Mouse (Mus musculus): Measurements from ENCODE around the gene Stab1. TPM values are rescaled to one million over a fixed set of nuclear protein-coding genes. Genes with fewer than 3 reads are reported as not detected.
A peak's percentile ranks its signal among the peaks of the same experiment; 100 is the strongest.

Gene Stab1
- polyA plus RNA-seq, 1 experiment from 2014 or later: 12.9 TPM

DNA sequence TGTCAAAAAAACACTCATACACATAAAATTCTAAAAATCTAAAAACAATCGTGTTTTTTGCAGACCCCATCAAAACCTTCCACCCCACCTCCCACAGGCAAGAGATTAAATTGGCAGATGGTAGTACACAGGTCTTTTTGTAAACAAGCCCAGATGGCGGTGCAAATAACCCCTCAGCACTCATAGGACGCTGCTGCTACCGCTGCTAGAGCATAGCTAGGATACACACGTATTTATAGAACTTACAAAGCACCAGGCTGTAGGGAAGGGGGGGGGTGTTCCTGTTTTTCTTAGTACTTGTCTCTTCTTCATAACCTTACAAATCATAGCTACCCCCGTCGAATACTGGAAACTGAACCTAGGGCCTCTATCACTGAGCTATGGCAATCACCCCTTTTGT is 25.4 kb upstream of the Stab1 start:
- Histone ChIP-seq H3K9me3 (no peaks in the 10 kb centered on the region), H3K27ac (replicated peaks) (0 out of 2 replicates have a peak overlapping the region, but pooled peaks have one; percentile 31), H3K4me3 (no peak overlapping the region), H3K9ac (replicated peaks) (no peak overlapping the region), H3K36me3 (peaks cover 61% of the 10 kb centered on the region), H3K4me2 (replicated peaks) (no peak overlapping the region), H3K4me1 (peaks cover 14% of the 10 kb centered on the region), H3K27me3 (no peaks in the 10 kb centered on the region)
- 0 out of 2 replicates have a peak, but pooled peaks have one; percentile 20 for ATAC-seq (replicated peaks)
- 63% methylated on average over 7 of the region's 7 CpGs for WGBS

DNA sequence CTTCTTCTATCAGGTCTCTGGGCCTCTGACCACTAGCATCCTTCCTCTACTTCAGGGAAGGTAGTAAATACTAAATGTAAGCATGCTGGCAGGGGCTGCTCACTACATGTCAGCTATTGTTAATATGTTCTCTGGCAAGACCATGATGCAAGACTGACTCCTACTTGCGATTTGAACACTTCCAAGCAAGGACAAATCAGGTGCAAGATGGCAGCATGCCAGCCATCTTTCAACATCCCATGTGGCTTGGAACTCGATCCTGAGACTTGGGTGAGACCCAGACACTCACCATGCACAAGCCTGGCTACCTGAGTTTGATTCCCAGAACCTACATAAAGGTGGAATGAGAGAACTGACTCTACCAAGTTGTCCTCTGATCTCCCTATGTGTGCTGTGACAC is 23.5 kb upstream of the Stab1 start:
- H3K4me3 ChIP-seq: no peak overlapping the region
- H3K9ac ChIP-seq (replicated peaks): no peak overlapping the region
- peaks cover 10% of the 10 kb centered on the region for H3K4me1 ChIP-seq
- no peaks in the 10 kb centered on the region for H3K9me3 ChIP-seq
- H3K36me3 ChIP-seq: peaks cover 73% of the 10 kb centered on the region
- 35% methylated on average over 2 of the region's 2 CpGs for WGBS
- ATAC-seq (replicated peaks): no peak
- no peak overlapping the region for H3K27ac ChIP-seq (replicated peaks)
- no peak overlapping the region for H3K4me2 ChIP-seq (replicated peaks)
- H3K27me3 ChIP-seq: no peaks in the 10 kb centered on the region

DNA sequence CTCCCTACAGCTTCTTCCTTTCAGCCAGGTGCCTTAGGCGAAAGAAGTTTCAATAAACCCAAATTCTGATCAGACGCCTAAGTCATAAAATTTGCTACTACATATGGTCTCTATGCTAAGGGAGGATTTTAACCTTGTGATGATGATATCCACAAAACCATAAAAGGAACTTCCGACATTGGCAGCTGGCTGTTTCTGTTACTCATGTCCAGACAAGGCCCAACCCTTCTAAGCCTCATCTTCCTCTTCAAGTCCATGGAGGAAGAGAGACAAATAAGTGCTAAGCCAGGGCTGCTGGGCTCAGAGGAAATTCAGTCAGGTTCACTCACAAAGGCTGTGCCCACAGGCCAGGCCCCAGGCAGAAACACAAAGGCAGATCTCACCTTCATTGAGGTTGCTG is 20.9 kb upstream of the Stab1 start:
- Histone ChIP-seq H3K4me3 (no peak overlapping the region), H3K4me2 (replicated peaks) (no peak overlapping the region), H3K36me3 (peaks cover 90% of the 10 kb centered on the region), H3K9ac (replicated peaks) (no peak overlapping the region), H3K9me3 (no peaks in the 10 kb centered on the region), H3K27ac (replicated peaks) (no peak overlapping the region), H3K4me1 (peaks cover 3% of the 10 kb centered on the region; the same call in 1 of the 2 replicates), H3K27me3 (no peaks in the 10 kb centered on the region)
- WGBS: 92% methylated on average over 3 of the region's 3 CpGs
- no peak for ATAC-seq (replicated peaks)

DNA sequence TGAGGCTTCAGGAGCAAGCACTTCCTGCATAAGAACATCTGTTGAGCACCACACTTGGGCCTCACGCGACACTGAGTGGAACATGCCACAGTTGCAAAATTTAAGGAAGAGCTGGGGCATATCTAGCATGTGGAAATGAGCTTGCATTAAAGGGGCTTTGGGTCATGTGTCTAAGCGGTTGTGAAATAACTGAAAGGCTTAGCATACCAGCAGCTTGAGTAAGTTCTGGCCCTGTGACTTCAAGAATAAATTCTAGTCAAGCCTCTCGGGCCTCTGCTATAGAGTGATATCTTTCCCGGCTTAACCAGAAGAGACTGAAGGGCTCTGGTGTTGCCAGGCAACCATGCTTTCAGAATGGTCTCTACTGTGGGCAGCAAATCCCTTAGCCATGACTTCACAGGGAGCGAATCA is 20.3 kb upstream of the Stab1 start:
- H3K9me3 ChIP-seq: no peaks in the 10 kb centered on the region
- no peaks in the 10 kb centered on the region for H3K27me3 ChIP-seq
- peaks cover 96% of the 10 kb centered on the region for H3K36me3 ChIP-seq
- no peak overlapping the region for H3K4me3 ChIP-seq
- H3K4me1 ChIP-seq: peaks cover 3% of the 10 kb centered on the region; the same call in 1 of the 2 replicates
- H3K4me2 ChIP-seq (replicated peaks): no peak overlapping the region
- no peak overlapping the region for H3K27ac ChIP-seq (replicated peaks)
- WGBS: 54% methylated on average over 6 of the region's 6 CpGs
- ATAC-seq (replicated peaks): no peak
- no peak overlapping the region for H3K9ac ChIP-seq (replicated peaks)

DNA sequence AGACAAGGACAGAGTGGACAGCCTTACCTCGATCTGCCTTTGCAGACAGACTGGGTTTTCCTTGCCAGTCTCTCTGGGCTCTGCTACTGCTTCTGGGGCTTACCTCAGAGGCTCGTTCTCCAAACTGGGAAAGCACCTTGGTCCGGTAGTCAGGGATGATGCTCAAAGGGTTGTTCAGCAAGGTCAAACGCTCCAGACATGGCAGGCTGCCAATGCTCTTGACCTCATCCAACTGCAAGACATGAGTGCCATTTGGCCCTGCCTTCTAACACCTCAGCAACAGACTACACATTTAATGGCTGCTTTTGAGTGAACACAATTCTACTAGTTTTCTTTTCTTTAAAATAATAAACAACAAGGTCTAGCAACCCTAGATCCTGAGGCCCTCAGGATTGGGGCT is 18.2 kb upstream of the Stab1 start:
- H3K9me3 ChIP-seq: no peaks in the 10 kb centered on the region
- H3K4me1 ChIP-seq: no peaks in the 10 kb centered on the region
- no peak for ATAC-seq (replicated peaks)
- H3K9ac ChIP-seq (replicated peaks): no peak overlapping the region
- H3K27ac ChIP-seq (replicated peaks): no peak overlapping the region
- peaks cover 99% of the 10 kb centered on the region for H3K36me3 ChIP-seq
- no peak overlapping the region for H3K4me2 ChIP-seq (replicated peaks)
- no peak overlapping the region for H3K4me3 ChIP-seq
- H3K27me3 ChIP-seq: no peaks in the 10 kb centered on the region
- 87% methylated on average over 4 of the region's 4 CpGs for WGBS

DNA sequence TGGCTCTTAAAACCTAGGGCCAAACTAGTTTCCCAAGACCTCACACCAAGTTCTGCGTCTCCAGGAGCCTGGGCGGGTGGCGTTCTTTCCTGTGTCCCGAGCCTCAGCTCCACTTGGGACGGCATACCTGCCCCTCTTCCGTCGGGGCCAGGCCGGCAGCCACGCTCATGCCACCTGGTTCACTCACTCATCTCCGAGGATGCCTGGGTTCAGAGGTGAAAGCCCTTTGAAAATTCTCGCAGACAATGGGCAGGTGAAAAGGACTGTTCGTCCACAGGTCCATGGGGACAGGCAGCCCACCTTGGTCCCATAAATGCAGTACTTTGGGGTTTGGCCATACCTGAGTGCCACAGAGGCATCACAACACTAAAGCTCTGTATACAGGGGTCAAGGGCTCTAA is 15.8 kb upstream of the Stab1 start:
- peaks cover 97% of the 10 kb centered on the region for H3K36me3 ChIP-seq
- H3K4me2 ChIP-seq (replicated peaks): no peak overlapping the region
- no peak overlapping the region for H3K4me3 ChIP-seq
- H3K9me3 ChIP-seq: no peaks in the 10 kb centered on the region
- WGBS: 95% methylated on average over 12 of the region's 12 CpGs
- no peak for ATAC-seq (replicated peaks)
- H3K27ac ChIP-seq (replicated peaks): no peak overlapping the region
- H3K9ac ChIP-seq (replicated peaks): no peak overlapping the region
- no peaks in the 10 kb centered on the region for H3K4me1 ChIP-seq
- no peaks in the 10 kb centered on the region for H3K27me3 ChIP-seq

DNA sequence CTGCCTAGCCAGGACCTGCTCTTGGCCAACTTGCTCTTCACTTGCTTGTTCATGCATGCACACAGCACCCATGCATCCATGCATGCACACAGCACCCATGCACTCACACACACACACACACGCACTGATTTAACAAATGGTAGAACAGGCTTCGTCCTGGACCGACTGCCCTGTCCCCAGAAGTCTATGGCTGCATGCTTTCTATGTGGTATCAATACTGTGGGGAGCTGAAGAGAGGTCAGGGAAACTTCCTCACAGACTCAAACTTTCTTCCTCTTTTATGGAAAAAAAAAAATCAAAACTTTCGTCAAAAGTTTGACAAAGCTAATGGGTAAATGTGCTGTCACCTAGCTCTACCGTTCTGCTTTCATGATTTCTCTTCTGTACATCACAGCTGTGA is 15.1 kb upstream of the Stab1 start:
- Histone ChIP-seq H3K4me3 (no peak overlapping the region), H3K27ac (replicated peaks) (no peak overlapping the region), H3K4me2 (replicated peaks) (no peak overlapping the region), H3K9ac (replicated peaks) (no peak overlapping the region), H3K4me1 (no peaks in the 10 kb centered on the region), H3K27me3 (no peaks in the 10 kb centered on the region), H3K9me3 (no peaks in the 10 kb centered on the region), H3K36me3 (peaks cover 97% of the 10 kb centered on the region)
- no peak for ATAC-seq (replicated peaks)
- WGBS: 94% methylated on average over 5 of the region's 5 CpGs

DNA sequence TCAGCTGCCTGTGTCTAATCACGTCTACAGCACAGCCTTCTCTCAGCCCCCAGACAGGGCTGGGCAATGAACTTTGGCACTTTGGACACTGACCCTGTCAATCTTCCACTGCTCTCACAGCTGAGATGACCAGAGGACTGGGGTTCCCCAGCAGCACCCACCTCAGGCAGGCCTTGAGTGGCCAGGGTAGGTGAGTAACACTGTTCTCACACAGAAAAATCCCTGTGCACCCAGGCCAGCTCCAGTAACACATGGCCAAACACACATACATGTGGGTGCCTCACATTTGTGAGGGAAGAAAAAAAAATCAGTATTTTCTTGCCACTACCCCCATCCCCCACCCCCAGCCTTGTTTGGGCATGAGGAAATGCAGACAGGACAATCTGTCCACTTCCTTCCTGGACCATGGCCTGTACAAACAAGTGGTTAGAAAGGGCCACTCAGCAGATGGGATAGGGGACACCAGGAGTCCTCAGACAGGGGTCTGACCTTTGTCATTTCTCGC is 14.4 kb upstream of the Stab1 start:
- no peak for ATAC-seq (replicated peaks)
- 84% methylated on average over 2 of the region's 2 CpGs for WGBS
- Histone ChIP-seq H3K4me2 (replicated peaks) (no peak overlapping the region), H3K4me1 (no peaks in the 10 kb centered on the region), H3K4me3 (no peak overlapping the region), H3K27ac (replicated peaks) (no peak overlapping the region), H3K27me3 (no peaks in the 10 kb centered on the region), H3K36me3 (peaks cover 95% of the 10 kb centered on the region), H3K9me3 (no peaks in the 10 kb centered on the region), H3K9ac (replicated peaks) (no peak overlapping the region)

DNA sequence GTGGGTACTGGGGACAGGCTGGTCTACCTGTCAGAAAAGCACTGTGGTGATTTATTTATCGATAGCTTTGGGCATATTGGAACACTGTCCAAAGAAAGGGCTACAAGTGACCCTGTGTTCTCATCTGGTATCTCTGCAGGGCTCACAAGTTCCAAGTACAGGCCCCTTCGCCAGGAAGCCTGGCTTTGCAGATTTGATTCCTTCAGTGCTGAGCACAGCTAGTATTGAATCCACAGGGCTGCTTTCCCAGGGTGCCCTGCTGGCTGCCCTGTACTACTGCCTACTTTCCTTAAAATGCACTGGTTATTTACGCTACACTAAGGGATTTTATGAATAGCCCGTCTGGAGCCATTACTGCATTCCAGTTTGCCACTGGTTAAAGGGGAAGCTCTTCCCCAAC is 13.1 kb upstream of the Stab1 start:
- Histone ChIP-seq H3K9me3 (no peaks in the 10 kb centered on the region), H3K27ac (replicated peaks) (no peak overlapping the region), H3K4me3 (no peak overlapping the region), H3K36me3 (peaks cover 95% of the 10 kb centered on the region), H3K27me3 (no peaks in the 10 kb centered on the region), H3K4me2 (replicated peaks) (no peak overlapping the region), H3K4me1 (no peaks in the 10 kb centered on the region), H3K9ac (replicated peaks) (no peak overlapping the region)
- ATAC-seq (replicated peaks): no peak
- WGBS: 84% methylated on average over 4 of the region's 4 CpGs

DNA sequence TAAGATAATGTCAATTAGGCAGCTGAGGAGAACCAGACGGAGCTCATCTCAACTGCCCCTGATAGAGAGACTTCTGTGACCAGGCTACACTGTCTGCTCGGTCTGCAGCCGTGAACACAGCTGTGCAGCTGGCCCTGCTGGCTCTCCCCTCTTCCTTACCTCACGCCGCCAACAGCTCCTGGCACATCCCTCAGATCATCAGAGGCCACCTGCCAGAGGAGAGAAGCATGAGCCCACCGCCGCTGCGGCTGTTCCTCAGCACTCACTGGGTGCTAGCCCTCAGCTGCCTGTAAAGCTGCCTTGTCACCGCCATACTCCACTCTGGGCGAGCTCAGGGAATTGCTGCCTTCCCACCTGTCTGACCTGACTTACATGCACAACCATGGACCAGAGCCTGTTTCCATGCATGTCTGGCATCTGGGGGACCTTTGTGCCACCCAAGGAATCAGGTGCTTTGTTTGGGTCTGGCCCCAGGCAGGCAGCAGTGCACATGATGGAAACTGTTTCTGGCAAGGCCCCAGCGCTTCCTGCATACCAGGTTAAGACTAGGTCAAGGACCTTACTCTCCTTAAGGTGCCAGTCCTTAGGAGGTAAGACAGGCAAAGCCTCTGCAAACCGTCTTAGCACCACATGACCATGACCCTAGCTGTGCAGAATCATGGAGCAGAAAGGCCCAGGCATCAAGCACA is 11.4 kb upstream of the Stab1 start:
- ATAC-seq (replicated peaks): no peak
- Histone ChIP-seq H3K4me1 (no peaks in the 10 kb centered on the region), H3K4me2 (replicated peaks) (no peak overlapping the region), H3K4me3 (no peak overlapping the region), H3K36me3 (peaks cover 95% of the 10 kb centered on the region), H3K27me3 (no peaks in the 10 kb centered on the region), H3K27ac (replicated peaks) (no peak overlapping the region), H3K9ac (replicated peaks) (no peak overlapping the region), H3K9me3 (no peaks in the 10 kb centered on the region)
- 86% methylated on average over 12 of the region's 12 CpGs for WGBS

DNA sequence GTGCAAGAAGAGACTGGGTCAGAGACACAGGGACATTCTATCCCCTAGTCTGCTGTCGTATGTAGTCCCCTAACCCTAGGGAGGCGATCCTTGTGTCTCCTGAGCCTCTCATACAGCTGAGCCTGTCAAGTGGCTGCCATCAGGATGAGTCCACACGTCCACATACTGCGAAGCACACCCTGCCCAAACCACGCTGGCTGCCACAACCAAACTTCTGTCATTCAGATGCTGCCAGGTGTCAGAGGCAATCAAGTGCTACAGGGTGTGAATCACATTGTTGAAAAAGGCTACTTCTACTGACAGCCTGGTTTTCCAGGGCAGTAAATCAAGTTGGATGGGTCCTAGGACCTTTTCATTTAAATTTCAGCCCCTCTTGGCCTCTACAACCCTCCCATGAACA is 9.3 kb upstream of the Stab1 start:
- H3K4me3 ChIP-seq: no peak overlapping the region
- 91% methylated on average over 5 of the region's 5 CpGs for WGBS
- H3K4me1 ChIP-seq: no peaks in the 10 kb centered on the region
- no peak for ATAC-seq (replicated peaks)
- H3K27me3 ChIP-seq: no peaks in the 10 kb centered on the region
- no peaks in the 10 kb centered on the region for H3K9me3 ChIP-seq
- peaks cover 94% of the 10 kb centered on the region for H3K36me3 ChIP-seq
- H3K4me2 ChIP-seq (replicated peaks): no peak overlapping the region
- H3K9ac ChIP-seq (replicated peaks): no peak overlapping the region
- H3K27ac ChIP-seq (replicated peaks): no peak overlapping the region

DNA sequence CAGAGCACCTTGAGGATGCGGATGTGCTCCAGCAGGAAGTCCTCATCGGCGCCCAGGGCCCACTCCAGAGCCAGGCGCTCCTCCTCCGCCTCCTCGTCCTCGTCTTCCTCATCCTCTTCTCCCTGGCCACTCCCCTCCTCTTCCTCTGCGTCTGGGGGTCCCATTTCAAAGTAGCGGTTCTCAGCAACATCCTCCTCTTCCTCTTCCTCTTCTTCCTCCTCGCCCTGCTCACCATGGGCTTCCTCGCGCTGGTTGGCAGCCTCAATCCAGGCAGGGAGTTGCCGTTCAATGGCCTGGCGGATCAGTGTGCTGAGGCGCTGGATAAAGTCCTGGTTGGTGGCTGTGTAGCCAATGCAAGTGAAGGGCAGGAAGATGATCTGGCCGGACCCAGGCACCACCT is 8.8 kb upstream of the Stab1 start:
- 91% methylated on average over 16 of the region's 16 CpGs for WGBS
- Histone ChIP-seq H3K4me3 (no peak overlapping the region), H3K27me3 (no peaks in the 10 kb centered on the region), H3K4me1 (no peaks in the 10 kb centered on the region), H3K27ac (replicated peaks) (no peak overlapping the region), H3K9ac (replicated peaks) (no peak overlapping the region), H3K36me3 (peaks cover 94% of the 10 kb centered on the region), H3K9me3 (no peaks in the 10 kb centered on the region), H3K4me2 (replicated peaks) (no peak overlapping the region)
- no peak for ATAC-seq (replicated peaks)

DNA sequence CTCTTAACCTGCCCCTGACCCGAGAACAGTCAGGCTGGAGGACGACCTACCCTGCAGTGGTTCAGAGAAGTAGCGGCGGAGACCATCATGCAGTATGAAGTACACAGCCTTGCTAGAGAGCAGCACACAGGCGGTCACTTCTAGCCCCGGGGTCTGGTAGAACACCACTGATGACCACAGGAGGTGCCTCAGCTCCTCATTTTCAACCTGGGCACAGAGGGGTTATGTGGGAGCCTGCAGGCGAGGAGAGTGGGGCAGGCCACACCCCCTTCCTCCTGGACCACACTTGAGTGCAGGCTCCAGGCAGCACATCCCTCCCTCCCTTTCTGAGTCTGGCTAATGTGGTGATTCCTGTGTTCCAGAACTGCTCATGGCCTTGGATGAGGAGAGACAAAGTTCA is 5.1 kb upstream of the Stab1 start:
- H3K36me3 ChIP-seq: peaks cover 80% of the 10 kb centered on the region
- no peak overlapping the region for H3K4me2 ChIP-seq (replicated peaks)
- H3K9ac ChIP-seq (replicated peaks): no peak overlapping the region
- 90% methylated on average over 7 of the region's 7 CpGs for WGBS
- no peaks in the 10 kb centered on the region for H3K9me3 ChIP-seq
- no peaks in the 10 kb centered on the region for H3K27me3 ChIP-seq
- H3K4me1 ChIP-seq: no peaks in the 10 kb centered on the region
- no peak for ATAC-seq (replicated peaks)
- no peak overlapping the region for H3K4me3 ChIP-seq
- no peak overlapping the region for H3K27ac ChIP-seq (replicated peaks)
